Mouse (Mus musculus): ENCODE results near the gene Pusl1.

Pusl1 gene

GRCm38 (mm10) chr4:155841003-155841454 is 50.6 kb downstream of the Pusl1 start:
- DNase-seq = peak; percentile 79

GRCm38 (mm10) chr4:155840076-155841002 is 51.2 kb downstream of the Pusl1 start:
- DNase-seq = no peak

GRCm38 (mm10) chr4:155839483-155839910 is 52.1 kb downstream of the Pusl1 start, which contains the start of gene Mxra8:
Mxra8 (plus strand) TSS chr4:155839680.
- peak; percentile 94 for DNase-seq

DNA sequence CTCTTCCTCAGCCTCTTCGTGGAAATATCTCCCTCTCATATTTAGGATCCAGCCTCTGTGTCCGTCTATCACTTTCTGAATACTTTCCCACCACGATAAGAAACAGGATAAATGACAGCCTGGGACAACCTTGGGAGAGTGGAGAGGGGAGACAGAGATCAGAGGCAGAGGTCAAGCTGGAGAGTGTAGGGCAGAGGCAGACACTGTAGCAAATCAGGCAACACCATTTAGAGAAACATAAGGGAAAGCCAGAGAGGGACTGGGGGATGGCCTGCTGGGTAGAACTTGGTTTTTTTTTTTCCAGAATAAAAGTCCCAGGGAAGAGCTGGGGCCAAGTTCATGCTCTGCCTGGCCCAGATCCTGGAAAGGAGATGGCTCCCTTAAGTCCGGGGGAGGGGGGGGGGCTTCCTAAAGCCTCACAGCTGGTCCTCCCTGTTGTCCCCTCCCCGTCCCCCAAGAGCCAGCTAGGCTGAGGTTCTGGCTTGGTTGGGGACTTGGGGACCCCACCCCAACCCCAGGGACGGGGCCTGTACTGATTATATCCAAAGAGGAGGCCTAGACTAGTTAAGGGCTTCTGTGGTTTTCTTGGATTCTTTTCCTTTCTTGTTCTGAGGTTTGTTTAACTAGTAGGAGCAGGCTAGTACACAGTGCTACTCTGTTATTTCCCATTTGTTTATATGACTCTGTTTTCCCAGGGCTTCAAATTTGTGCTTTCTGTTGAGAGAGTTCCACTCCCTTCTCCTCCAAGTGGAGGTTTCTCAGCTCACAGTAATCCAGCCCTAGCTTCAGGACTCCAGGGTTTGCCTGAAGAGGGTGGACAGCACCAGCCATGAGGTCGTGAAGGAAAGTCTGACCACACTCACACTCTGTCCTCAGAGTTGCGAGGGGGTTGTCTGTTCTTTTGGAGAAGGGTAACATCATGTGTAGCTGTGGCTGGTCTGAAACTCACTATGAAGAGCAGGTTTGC is 53.1 kb downstream of the Pusl1 start:
- peak; percentile 53 for DNase-seq

Measured in kidney, postnatal 14 days (tissue).